Mouse (Mus musculus) urinary bladder, adult 2 months (tissue): ENCODE data around the gene Coq10b. TPM values are rescaled to one million over a fixed set of nuclear protein-coding genes. Genes with fewer than 3 reads are reported as not detected.
"Not testable (repeated sequence)": the region's sequence is repeated elsewhere in the genome, so short reads cannot be mapped to it uniquely, and the experiment has no call there.

Experiments
- DNase-seq: peaks from one replicate; pipeline ENCODE4 v3.0.0; 2022; ENCODE audit warnings: low spot score
- polyA plus RNA-seq: library from polyadenylated mRNA; depleted of rRNA; stranded (reverse); fragments of >200 nt; gene quantifications from 2 replicates; pipeline ENCODE4 v1.2.3, GENCODE M21; 2012

Gene Coq10b
- polyA plus RNA-seq, 1 experiment, result 78.4 TPM

DNA sequence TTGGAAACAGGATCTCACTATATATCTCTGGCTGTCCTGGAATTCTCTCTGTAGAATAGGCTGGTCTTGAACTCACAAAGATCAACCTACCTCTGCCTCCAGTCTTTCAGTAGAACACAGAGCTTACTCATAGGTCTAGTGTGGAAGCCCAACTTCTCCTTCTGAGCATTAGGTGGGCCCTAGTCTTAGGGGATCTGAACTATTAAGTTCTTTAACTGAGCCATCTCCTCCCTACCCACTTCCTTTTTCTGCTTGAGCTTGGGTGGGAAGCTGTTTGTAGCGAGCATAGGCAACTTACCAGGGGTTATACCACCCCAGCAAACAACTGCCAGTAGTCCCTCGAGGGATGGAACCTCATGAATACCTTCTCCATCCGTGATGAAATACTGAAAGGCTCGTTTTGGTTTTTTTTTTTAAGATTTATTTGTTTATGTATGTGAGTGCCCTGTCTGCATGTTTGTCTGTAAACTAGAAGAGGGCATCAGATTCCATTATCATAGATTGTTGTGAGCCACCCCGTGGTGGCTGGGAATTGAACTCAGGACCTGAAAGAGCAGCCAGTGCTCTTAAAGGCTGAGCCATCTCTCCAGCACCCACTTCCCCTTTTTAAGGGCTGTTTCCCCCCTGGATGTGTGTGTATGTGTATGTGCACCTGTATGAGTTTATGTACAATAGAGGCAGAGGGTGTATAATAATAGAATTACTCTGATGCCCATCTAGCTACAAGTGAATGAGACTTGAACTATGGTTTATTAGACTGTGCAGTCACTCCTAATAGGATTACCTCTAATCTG lies 2.9 kb downstream of the Coq10b start:
- no peak for DNase-seq

- DNase-seq, result not testable (repeated sequence)
Measured at GRCm38 (mm10) chr1:55058383-55058782, 5.8 kb downstream of the Coq10b start.

DNA sequence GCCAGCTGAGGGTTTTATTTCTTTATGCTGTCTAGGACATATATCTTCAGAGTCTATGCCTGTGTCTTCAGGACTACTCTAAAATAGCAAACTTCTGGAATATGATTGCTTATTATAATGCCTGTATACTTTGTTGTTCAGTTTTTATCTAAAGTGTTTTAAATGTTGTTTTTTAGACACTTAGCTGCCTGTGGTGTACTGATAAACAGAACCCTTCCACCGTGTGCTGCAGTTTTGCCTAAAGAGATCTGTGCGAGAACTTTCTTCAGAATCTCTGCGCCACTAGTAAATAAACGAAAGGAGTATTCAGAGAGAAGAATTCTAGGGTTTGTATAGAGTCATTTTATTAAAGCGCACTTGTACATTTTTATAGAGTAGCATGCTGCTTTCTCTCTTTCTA lies 8.5 kb downstream of the Coq10b start:
- DNase-seq, result no peak

DNA sequence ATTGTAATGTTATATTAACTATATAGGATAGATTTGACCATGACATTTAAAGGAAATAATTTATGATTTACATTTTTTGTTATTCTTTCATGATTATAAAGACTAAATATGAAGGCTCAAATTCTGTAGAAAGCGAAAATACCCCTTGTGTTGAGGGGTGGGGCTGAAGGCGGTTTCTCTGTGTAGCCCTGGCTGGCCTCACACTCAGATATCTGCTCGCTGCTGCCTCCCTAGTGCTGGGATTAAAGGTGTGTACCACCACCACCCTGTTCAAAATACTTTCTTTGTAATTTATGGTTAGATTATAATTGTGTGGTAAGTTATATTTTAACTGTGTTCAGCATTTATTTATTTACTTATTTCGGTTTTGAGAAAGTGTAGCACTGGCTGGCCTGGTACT lies 9.2 kb downstream of the Coq10b start:
- DNase-seq, result no peak

DNA sequence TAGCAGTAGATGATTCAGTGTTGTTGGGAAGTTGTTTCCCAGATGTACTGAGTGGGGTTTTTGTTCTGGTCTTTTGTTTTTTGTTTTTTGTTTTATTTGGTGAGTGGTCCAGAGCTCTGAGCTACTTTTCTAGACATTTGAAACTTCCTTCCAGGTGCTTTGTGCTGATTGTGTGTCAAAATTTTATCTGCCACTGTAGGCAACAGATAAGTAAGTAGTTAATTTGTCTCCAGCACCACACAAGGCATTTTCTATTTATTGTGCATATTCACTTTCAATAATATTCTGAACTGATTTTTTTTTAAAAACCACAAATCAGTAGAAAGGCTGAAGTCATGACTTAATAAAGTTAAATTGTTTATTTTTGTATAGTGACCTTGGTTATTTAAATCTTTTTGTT lies 19.8 kb downstream of the Coq10b start:
- not testable (repeated sequence) for DNase-seq

GRCm38 (mm10) chr1:55074757-55075156 lies 22.2 kb downstream of the Coq10b start:
- no peak for DNase-seq

DNA sequence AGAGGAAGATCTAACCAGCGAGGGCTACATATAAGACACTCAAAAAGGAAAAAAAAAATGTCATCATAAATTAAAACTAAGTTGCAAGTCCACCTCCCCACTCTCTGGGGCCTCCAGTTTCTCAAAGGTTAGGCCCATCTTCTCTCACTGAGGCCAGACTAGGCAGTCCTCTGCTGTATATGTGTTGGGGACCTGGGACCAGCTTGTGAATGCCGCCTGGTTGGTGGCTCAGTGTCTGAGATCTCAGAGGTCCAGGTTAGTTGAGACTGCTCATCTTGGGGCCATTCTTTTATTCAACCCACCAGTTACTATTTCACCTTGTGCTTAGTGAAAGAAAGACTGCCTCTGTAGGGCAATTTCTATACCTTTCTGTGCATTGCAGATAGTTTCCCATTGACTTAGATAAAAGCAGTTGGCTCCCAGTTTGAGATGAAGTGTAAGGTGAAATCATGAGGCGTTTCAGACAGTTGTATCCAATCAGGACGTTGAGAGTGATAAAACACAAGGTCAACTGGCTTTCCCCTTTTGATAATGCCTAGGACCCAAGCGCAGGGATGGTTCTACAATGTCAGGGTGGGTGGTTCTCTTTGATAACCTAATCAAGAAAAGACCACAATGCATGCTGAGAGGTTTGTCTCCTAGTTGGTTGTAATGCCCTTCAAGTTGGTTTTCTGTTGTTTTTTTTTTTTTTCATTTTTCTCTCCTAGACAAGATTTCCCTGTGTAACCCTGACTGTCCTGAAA lies 23.3 kb downstream of the Coq10b start:
- DNase-seq, result no peak

DNA sequence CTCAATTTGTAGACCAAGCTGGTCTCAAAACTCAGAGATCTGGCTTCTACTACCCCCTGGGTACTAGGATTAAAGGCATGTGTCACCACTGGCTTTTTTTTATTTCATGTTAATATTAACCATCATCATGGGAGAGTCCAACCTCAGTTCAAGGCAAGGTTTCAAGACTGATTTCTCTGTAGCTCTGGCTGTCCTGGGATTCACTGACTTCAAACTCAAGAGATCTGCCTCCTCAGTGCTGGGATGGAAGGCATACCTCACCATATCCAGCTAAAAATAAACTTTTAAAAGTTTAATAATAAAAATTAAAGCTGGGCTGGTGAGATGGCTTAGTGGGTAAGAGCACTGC lies 23.8 kb downstream of the Coq10b start:
- no peak for DNase-seq

GRCm38 (mm10) chr1:55076849-55077516 lies 24.4 kb downstream of the Coq10b start:
- DNase-seq, result no peak

DNA sequence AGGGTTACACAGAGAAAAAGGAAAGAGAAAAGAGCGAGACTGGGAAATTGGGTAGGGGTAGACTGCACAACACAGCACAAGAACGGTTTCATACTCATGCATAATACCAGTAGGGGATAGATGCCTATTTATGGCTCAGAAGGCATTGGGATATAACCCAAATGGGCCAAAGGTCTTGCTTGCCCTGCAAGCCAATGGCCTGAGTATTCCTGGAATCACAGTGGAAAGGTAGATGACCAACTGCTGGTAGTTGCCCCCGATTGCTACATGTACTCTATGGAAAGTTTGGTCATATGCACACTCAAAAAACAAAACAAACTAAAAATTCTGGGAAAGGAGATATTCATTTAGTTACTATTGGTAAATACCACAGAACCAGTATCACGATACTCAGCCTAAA lies 27.1 kb downstream of the Coq10b start:
- DNase-seq, result no peak

GRCm38 (mm10) chr1:55082106-55082505 lies 29.5 kb downstream of the Coq10b start:
- no peak for DNase-seq

- DNase-seq, result no peak
Measured at GRCm38 (mm10) chr1:55085781-55086366, 33.3 kb downstream of the Coq10b start.

DNA sequence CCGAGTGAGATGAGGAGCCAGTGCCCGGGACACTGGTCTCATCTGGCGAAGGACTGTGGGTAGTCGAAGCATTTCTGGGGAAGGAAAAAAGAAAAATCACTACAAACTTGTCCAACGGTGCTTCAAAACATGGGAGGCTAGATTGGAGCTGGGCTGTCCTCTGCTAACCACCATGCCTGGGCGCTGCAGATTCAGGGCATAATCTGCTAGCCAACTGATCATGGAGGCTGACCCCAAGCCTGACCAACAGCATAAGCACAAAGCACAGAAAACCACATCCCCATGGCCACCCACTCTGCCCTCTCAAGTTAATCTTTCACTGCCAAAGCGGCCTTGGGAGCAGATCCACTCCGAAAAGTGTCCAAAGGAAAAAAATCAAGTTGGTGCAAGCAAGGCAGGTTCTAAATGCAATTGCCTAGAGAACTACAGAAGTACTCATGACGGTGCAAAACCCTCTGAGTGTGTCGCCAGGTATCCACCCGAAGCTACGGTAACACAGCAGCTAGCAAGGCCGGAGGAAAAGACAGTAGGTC lies 34.4 kb downstream of the Coq10b start:
- no peak for DNase-seq

GRCm38 (mm10) chr1:55087401-55087904 lies 34.9 kb downstream of the Coq10b start:
- no peak for DNase-seq

DNA sequence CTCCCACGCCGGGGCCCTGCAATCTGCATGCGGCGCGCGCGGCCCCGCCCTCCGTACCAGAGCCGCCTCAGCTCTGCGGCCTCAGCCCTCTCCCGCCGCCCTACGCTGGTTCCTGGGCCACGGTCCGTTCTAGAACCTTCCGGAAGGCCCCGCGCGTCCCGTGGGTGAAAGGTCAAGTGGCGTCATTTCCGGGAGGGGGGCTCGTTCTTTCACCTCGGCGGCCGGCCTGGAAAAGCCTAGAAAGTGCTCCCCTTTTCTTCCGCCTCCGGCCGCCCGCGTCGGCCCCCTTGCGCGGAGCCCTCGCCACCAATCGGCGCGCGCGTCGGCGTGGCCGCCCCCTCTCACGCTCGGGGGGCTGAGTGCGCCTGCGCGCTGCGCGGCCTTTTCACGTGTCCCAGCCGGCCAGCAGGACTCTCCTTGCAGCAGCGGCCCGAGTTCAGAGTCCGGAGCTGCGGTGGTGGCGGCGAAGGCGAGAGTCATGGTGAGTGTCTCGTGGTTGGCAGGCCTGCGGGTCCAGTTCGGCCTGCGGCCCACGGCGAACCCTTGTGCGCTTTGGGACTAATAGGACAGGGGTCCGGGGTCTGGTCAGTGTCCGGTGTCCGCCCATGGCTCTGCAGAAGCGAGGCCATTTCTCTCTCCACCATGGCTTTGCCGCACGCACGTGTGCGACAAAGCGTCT lies 35.5 kb downstream of the Coq10b start, which contains the start of the genes Hspe1 and Hspd1:
TSS of gene Hspe1 (plus strand) at position 201 of the 679 bp plus-strand sequence.
TSS of gene Hspd1 (minus strand) at position 312 of the 679 bp plus-strand sequence.
- DNase-seq, result peak; percentile 99

DNA sequence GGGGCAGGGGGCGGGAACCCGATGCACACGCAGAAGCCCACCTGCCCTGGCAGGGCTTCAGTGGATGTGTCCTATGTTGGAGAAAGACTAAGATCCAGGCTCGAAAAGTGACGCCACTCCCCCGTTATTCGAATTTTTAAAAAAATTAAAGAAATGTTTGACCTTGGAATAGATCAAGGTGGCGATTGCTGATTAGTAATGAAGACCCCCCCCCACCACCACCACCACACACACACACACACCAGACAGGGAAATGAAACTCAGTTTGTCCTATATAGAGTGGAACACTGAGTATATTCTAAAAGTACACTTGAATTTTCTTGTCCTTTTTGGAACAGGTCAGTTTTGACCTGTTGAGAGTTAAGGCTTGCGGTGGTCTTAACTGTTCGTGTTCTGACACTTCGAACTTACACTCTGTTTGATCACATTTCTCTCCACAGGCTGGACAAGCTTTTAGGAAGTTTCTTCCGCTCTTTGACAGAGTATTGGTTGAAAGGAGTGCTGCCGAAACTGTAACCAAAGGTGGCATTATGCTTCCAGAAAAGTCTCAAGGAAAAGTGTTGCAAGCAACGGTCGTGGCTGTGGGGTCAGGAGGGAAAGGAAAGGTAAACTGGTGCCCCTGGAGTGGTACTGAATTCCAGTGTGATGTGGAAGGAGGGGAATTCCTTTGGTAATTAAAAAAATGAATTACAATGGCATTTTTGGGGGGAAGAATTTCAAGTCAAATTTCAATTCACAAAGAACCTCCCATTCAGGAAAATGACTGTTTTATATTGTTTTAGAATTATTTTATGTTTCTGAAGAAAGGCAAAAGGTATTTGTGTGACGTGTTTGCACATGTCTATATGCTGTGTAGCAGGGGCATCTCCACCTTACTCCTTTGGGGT lies 36.3 kb downstream of the Coq10b start:
- no peak for DNase-seq

DNA sequence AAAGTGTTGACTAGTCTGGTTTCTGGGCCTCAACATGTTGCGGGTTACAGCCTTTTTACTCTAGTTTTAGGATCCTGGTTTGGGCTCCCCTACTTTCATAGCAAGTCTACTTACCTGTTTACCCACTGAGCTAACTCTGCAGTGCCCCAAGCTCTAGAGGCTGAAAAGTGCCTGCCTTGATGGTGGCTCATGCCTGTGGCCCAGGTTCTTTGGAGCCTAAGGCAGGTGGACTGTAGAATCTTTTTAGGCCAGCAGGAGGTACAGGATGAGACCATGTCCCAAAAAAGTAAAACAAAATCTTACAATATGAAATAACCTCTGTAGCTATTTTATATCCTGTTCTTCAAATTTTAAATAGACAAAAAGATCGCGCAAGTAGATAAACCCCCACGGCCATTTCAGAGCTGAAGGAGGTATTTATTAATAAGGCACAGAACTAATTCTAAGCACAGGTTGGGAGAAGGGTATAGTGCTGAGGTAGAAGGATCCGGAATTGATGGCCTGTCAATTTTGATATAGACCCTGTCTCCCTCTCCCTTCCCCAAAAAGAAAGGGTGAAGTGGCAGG lies 37.0 kb downstream of the Coq10b start:
- no peak for DNase-seq

GRCm38 (mm10) chr1:55092056-55092455 lies 39.5 kb downstream of the Coq10b start:
- DNase-seq, result no peak

GRCm38 (mm10) chr1:55092469-55092868 lies 39.9 kb downstream of the Coq10b start:
- DNase-seq, result no peak
